In genomic region chr9:82975342-82976215, GRCm38 (mm10) we compare ENCODE assay signal across 8 mouse cellular contexts. TPM values are rescaled to one million over a fixed set of nuclear protein-coding genes. Genes with fewer than 3 reads are reported as not detected.
DNase-seq lines count a peak whose midpoint lies in the region; ATAC-seq lines count a peak whose summit lies in the region.

Gene Phip, minus strand, starts transcription at chr9:82975516.

- peak; percentile 64 for ATAC-seq in inflammation-experienced regulatory T-cells, adult 6 months

- intact Hi-C loops in left cerebral cortex, postnatal 14 days (cut with DNase I), result loop anchor here (1.0 to 10.0 kb wide), 3 partner anchors 171 to 619 kb away; partner anchors contain the start of gene Hmgn3

- peak; percentile 90 for DNase-seq in adipocyte (ENCODE audit: low spot score)
- peak; percentile 93 for DNase-seq in embryo, embryonic 10 days (ENCODE audit: low spot score)
- DNase-seq in gastrocnemius, postnatal 10 days, result peak; percentile 96
- peak; percentile 94 to 95 for DNase-seq in left cerebral cortex, postnatal 14 days (ENCODE audit: low spot score in 2 of 2)
- peak; percentile 95 for DNase-seq in mesoderm, embryonic 11.5 days (ENCODE audit: low read depth, low spot score)
- DNase-seq in right cerebral cortex, postnatal 36 days (ENCODE audit: low spot score in 2 of 2), result peak; percentile 84 to 90
- DNase-seq in yolk sac, embryonic 10.5 days (ENCODE audit: low spot score), result peak; percentile 95

RNA-seq across cellular contexts. Expression of gene Phip, which starts in this region (rescaled TPM):
- total RNA-seq in gastrocnemius, postnatal 10 days (2021), result 10 to 100 TPM; 32.7 to 53.1 TPM
- 100 to 1,000 TPM in 2 of 3 experiments, 10 to 100 TPM in 1; 64.1 to 112 (median 102) TPM for polyA plus RNA-seq in inflammation-experienced regulatory T-cells, adult 6 months (2017; shearing (Covaris generic))
- 10 to 100 TPM; 62.1 to 71.9 TPM for total RNA-seq in left cerebral cortex, postnatal 14 days (2021)

Comparison
In these comparisons a context has a peak if more than half of its experiments do, and no peak if none do; other contexts are left out.
1. Peak in every context shown above with its lines: DNase-seq and ATAC-seq.